Mouse (Mus musculus) B cell, adult 67 days (primary cell): ENCODE measurements around the gene Rspo1. TPM values are rescaled to one million over a fixed set of nuclear protein-coding genes. Genes with fewer than 3 reads are reported as not detected.

ENCODE experiments used
- total RNA-seq, 2 experiments: library from RNA; stranded (reverse); gene quantifications; 4 replicates each; pipeline ENCODE4 v1.2.4; 2023

Gene Rspo1
- not detected for total RNA-seq

GRCm38 (mm10) chr4:124985671-124986602 is at the start of gene Rspo1:
Gene Rspo1 (plus strand): TSS chr4:124986430.

GRCm38 (mm10) chr4:124936613-124937471 is 49.4 kb upstream of the Rspo1 start, which contains the start of gene 9930104L06Rik:
Gene 9930104L06Rik (plus strand): TSS chr4:124937048.

GRCm38 (mm10) chr4:124939211-124939610 is 47.0 kb upstream of the Rspo1 start, which contains the start of gene Cdca8:
Gene Cdca8 (minus strand): TSS chr4:124939311.

GRCm38 (mm10) chr4:125015806-125016635 is 29.8 kb downstream of the Rspo1 start, which contains the start of gene Gnl2:
Gene Gnl2 (plus strand): TSS chr4:125016585.

Other genes with a start within 250 kb of the Rspo1 start
- gene Inpp5b, start 244.6 kb upstream of the Rspo1 start, total RNA-seq = 10 to 100 TPM; 35.4 to 41.1 TPM
- 10 to 100 TPM; 41.4 to 41.7 TPM for gene Mtf1, start 184.3 kb upstream of the Rspo1 start, total RNA-seq
- gene Yrdc, start 135.8 kb upstream of the Rspo1 start, total RNA-seq = 100 to 1,000 TPM; 123 to 124 TPM
- gene 1110065P20Rik, start 135.2 kb upstream of the Rspo1 start, total RNA-seq = 10 to 100 TPM; 14.8 to 15.2 TPM
- gene Maneal, start 124.3 kb upstream of the Rspo1 start, total RNA-seq = 1 to 10 TPM in 1 of 2 experiments, under 1 TPM in 1; 0.47 to 1.1 TPM
- not detected for gene Epha10, start 105.5 kb upstream of the Rspo1 start, total RNA-seq
- 10 to 100 TPM; 20.7 to 29.8 TPM for gene 9930104L06Rik, start 49.4 kb upstream of the Rspo1 start, total RNA-seq
- gene Cdca8, start 47.1 kb upstream of the Rspo1 start, total RNA-seq = 1 to 10 TPM; 3.3 to 5.9 TPM
- gene Gnl2, start 30.2 kb downstream of the Rspo1 start, total RNA-seq = 10 to 100 TPM; 80.5 to 88.2 TPM
- not detected for gene Dnali1, start 79.3 kb downstream of the Rspo1 start, total RNA-seq
- gene Snip1, start 80.2 kb downstream of the Rspo1 start, total RNA-seq = 10 to 100 TPM; 29.6 to 42.9 TPM
- 10 to 100 TPM; 49.7 to 59.8 TPM for gene Meaf6, start 98.7 kb downstream of the Rspo1 start, total RNA-seq
- 100 to 1,000 TPM; 296 to 321 TPM for gene Zc3h12a, start 141.4 kb downstream of the Rspo1 start, total RNA-seq